Mouse (Mus musculus): ENCODE data around the gene Prr7.

DNA sequence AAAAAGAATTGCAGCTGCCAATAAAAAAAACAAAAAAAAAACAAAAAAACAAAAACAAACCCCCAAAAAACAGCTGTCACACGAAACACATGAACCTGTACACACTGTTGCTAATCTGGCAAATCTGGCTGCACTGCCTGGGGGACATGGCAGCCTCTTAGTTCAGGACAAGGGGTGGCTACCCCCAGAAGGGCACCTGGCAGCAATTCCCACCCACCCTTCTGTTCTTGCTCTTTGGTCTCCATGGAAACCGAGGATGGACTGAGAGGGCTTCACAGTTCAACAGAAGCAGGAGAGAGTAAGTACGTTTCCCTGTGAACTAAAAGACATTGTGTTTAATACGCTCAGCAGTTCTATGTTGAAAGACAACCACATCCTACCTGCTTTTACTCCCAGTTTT, 31.6 kb downstream of the Prr7 start:
- TF ChIP-seq EP300 (IDR thresholded peaks at IDR 0.05; ENCODE audit: low read length) (no peak), PAX5 (IDR thresholded peaks at IDR 0.05; ENCODE audit: low read length) (no peak), NRF1 (IDR thresholded peaks at IDR 0.05; ENCODE audit: low read depth, low read length) (no peak), TBP (conservative IDR thresholded peaks at IDR 0.05; ENCODE audit: low read depth, low read length) (no peak), CTCF (conservative IDR thresholded peaks at IDR 0.05 in 1 of 2, IDR thresholded peaks at IDR 0.05 in 1 of 2; ENCODE audit: low read depth in 2 of 2, low read length in 2 of 2) (no peak), USF1 (IDR thresholded peaks at IDR 0.05; ENCODE audit: low read depth, low read length) (no peak), ZC3H11A (IDR thresholded peaks at IDR 0.05; ENCODE audit: low read depth, low read length) (no peak), POLR2A (IDR thresholded peaks at IDR 0.05; ENCODE audit: low read depth, low read length) (no peak)
